Mouse (Mus musculus): ENCODE data around the gene Tas2r119.
"Not testable (repeated sequence)": the region's sequence is repeated elsewhere in the genome, so short reads cannot be mapped to it uniquely, and the experiment has no call there.

Gene Tas2r119

DNA sequence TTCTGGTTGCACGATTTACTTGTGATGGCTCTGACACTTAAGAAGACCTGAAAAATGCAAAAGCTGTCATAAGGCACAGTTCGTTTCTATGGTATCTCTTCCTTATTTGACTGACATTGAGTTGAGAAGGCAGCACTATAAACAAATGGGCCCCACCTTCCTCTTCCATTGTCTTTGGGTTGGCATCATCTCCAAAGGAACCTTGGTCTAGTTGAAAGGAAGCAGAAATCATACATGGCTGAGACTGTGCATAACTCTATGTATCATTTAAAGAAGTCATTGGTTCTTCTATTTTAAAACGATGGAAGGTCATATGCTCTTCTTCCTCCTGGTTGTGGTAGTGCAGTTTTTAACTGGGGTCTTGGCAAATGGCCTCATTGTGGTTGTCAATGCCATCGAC is at the start of gene Tas2r119:
Gene Tas2r119, plus strand, starts transcription at position 301 of the 400 bp plus-strand sequence.
- DNase-seq: no peak

DNA sequence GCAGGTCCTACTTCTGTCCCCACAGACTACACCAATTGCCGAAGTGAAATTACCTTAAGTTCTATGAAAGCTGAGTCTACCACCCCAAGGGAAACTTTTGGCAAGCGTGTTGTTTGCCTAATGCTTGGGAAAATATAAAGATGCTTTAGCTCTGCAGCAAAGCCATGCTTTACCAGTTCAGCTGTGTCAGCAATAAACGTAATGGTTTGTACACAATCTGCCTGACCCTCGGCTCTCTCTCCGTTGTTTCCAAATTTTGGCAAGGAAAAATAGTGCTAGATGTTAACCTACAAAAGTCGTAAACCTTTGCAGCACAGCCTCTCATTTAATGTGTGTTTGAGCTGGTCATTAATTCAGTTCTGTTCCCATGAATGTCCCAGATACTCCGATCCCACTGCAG is 44.8 kb upstream of the Tas2r119 start:
- DNase-seq: no peak

DNA sequence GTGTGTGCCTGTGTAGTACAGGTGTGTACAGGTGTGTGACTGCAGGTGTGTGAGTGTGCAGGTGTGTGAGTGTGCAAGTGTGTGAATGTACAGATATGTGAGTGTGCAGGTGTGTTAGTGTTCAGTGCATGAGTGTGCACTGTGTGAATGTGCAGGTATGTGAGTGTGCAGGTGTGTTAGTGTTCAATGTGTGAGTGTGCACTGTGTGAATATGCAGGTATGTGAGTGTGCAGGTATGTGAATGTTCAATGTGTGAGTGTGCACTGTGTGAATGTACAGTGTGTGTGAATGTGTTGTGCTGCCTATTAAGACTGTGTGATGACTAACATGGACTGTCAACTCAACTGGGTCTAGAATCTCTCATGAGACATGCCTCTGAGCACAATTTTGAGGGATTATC is 35.4 kb upstream of the Tas2r119 start:
- DNase-seq: no peak

DNA sequence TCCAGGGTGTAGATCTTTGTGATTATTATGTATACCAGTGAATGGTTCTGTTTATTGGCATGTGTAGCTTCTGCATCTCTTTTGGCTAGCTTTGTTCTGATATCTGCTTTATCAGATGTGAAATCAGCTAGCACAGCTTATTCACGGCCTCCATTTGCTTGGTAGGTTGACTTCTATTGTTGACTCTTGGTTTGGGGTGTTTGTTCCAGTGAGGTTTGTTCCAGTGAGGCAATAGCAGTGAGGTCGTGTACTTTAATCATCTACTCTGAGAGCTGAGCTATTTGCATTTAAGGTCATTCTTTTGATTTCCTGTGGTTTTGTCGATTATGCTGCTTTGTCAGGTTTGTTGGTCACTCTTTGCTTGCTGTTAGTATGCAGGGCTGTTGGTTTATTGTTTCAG is 32.8 kb upstream of the Tas2r119 start:
- DNase-seq: no peak

DNA sequence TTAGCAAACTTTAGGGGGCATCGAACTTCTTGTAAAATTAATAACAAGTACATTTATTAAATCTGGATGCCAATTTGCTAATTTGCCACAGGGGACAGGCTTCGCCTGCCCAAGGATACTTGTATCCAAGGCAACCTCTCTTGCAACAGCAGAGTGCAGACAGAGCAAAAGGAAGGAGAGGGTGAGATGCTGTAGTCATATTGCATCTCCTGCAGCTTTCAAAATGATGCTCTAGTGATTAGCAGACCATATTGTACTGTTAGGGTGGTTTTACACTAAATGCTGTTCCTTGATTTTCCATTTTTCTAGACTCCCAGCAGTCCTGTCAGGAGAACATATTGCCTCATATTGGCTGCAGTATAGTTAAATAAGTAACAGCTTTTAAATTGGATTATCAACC is 23.7 kb upstream of the Tas2r119 start:
- DNase-seq: no peak

DNA sequence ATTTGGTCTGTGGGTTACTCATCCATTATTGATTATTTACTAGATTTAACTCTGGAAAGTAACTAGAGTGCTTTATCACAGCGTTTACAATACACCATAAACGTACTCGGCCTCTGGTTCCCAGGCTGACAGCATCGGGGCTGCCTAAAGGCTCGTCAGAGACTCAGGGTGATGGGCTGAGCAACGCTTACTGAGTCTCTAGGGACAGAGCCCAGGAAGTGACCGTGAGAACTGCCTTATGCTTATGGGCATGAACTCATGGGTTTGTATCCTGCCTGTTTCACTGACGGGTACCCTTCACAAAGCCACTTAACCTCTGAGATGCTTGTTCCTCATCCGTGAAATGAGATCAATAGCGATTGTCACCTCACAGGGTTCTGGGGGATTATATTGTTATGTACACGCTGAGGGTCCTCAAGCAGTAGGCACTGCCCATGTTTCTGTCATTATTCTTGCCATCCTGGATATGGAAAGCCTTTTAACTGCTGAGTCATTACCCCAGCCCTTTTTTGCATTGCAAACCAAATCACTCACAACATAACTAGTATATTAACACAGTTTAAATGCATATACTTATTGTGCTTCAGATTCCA is 23.1 kb upstream of the Tas2r119 start:
- DNase-seq: no peak

DNA sequence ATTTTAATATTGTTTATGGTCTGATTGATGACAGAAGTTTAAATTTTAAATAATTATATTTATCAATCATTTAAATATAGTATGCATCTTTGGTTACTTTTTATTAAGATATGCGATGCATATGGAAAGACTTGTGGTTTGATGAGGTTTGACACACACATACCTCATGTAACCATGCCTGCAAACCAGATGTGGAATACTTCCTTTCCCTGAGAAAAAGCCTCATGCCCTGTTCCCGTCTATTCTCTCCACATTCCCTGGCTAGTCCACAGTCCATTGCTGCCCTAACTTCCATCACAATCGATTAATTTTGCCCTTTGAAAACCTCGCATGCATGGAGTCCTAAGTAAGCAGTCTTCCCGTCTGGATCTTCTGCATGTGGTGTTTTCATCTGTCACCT is 21.0 kb upstream of the Tas2r119 start:
- DNase-seq: no peak

DNA sequence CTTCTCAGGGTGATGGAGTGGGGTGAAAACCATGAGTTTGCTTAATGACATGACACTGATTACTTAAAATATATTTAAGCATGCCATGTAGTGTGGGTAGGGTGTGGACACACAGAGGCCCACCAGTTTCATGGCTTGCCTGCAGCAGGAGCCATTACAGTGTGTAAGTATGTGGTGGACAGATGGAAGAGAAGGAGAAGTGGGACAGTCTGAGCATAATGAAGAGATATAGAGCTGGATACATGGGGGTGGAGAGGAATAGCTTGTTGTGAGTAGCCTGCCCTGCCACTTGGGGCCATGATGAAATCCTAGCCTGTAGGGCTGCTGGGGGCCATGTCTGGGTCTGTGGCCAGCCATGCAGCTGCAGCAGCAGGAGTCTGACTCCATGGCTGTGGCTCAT is 16.8 kb upstream of the Tas2r119 start:
- no peak for DNase-seq

DNA sequence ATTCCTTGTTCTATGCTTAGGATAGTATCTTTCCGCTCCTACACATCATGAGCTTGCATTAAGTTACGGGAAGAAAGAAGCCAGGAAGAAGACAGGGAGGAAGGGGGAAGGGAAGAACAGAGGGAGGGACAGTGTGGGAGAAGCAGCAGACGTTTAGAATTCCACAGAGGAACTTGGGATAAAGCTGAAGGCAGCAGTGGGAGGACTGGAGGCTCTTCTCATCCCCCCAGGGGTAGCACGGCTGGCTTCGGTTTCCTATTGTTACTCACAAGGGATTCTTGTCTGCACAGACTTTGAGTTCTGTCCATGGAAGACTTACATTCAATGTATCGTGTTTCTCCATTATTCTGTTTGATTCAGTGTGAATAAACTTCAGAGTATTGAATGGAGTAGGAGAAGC is 5.3 kb upstream of the Tas2r119 start:
- DNase-seq: no peak

DNA sequence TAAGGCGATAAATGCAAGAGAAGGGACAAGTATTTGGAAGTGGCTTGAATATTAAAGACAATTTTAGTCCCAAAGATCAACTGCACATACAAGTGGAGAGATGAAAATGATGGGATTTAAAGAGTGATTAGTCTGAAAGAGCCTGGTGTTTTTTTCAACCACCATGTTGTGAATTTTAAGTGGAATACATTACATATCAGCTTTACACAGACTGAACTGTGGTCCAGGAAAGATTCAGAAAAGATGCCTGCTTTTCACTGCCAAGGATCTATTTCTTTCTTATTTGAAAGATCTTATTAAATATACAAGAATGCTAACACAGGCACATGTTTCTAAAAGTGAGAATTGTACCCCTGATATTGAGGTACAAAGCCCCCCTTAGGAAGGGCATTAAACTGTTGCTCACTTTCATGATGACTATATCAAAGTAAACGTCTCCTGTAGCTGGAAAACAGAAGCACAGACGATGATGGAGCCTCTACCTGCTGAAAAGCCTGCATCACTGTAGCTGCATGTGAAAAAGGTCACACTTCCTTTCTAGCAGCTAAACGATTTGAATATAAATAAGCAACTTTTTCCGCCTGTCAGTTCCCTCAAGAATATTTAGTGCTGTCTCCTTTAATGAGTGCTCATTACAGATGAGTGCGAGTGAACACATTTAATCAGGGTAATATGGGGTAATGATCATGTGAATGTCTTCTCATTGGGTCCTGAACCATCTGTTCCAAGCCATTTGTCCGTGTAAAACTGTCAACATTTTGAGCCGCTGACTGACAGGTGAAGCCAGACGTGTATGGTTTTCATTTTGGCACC is 4.7 kb upstream of the Tas2r119 start:
- DNase-seq: no peak

DNA sequence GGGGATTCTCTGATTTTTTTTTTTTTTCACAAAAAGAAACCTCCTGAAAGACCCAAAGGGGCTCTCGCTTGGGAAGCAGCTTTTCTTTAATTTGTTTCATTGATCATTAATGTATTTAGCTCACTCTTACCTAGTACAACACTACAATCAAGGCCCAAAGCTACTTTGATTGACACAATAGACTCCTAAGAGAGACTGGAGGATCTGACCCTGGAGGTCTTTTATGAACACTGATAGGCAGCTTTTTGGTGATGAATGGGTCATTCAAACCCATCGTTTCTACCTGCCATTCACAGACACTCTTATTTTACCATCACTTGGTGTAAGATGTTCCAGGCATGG is 4.1 kb upstream of the Tas2r119 start:
- no peak for DNase-seq

DNA sequence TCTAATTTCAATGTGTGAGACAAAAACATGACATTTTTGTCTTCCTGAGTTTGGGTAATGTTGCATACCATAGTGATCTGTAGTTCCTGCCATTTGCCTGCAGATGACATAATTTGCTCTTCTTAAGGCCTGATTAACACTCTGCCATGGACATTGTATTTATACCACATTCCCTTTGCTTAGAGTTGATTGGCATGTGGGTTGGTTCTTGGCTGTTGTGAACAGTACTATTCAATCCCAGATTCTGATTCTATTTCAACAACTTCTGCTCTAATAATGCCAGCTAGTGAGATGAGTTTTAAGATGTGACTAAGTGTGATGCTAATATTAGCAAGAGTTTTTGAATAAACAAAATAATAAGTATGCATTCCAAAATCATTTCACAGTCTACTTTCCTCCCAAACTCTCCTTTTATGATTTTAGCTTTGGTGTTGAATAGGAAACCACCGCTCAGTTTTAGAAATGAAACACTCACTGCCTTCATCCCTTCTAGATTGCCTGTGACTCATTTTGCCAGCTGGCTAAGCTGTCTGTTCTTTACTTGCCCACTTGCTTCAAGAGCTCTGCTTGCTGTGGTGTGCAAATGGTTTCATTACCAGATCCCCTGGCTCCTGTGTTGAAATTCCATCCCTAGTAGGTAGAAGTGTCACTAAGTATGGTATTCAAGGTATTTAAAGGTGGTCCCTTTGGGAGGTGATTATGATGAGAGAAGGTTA is 3.1 kb downstream of the Tas2r119 start:
- DNase-seq: no peak

DNA sequence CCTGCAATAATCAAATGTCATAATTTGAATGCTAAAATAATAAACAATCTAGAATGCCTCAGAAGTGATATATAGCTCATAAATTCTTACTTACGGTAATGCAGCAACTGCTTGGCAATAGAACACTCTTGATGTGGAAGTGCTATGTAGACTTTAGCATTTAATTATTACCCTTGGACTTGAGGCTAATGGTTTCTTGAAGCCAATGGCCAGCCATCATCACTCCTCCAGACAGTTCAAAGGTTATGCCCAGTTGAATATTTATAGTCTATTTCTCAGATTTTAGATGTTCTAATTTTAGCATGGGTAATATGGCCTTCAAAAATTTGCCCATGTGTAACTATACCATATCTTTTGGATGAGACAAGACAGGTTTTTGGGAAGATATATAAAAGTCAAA is 4.9 kb downstream of the Tas2r119 start:
- no peak for DNase-seq

DNA sequence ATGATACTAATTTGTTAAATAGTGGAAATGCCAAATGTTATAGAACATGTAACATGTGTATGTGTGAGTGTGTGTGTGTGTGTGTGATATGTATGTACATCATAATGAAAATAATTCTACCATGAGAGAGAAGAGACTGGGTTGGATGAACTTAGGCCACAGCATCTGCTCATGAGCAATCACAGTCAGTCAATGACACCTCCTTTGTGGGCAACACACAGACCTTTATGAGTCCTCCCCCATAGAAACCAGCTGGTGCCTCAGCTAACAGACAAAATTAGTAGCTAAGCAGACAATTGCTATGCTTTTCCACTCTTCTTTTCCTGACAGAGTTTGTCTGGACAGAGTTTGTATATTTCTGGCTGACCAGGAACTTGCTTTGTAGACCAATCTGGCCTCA is 7.9 kb downstream of the Tas2r119 start:
- no peak for DNase-seq

DNA sequence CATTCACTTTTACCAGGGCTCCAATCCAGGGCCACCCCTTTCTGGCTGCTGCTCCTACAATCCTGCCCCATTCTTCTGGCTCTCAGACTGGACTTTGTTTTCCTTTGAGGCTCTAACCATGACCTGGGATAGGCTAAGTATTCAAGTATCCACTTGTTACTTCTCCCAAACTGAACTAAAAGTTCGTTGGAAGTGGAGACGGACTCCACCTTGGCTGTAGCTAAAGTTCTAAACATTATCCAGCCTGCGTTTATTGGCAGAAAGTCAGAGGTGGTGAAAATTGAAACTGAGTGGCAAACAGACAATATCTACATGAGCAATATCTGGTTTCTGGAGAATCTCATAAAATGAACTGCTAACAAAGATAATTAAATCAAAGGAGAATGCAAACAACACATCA is 12.8 kb downstream of the Tas2r119 start:
- no peak for DNase-seq

DNA sequence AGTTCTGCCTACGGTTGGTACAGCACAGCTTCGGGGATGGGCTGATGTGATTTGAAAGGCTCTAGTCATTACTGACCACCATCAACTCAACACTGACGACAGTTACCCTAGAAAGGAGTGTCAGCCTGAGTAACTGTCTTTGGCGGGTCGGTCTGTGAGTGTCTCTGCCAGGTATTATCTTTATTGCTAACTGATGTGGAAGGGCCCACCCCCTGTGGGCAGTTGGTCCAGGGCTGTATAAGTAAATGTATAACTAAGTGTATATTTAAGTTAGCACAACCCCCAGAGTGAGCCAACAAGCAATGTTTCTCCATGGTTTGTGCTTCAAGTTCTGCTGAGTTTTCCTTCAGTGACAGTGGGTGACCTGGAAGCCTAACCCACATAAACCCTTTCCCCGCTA is 13.3 kb downstream of the Tas2r119 start:
- no peak for DNase-seq

DNA sequence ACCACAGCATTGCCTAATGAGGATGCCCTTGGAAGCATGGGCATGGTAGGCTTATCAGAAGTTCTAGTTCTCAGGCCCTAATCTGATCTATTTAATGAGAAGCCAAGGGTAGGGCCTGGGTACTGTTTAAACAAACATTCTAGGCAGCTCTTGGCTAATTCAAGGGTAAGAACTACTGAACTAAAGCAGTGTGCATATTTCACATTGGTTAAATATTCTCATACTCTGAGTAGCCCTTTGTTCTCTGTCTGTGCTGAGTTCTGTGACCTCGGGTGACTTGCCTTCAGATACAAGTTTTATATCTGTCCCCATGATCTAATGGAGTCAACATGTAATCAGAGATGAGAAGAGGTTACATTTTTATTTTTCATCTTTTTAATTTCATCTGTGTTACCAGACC is 15.9 kb downstream of the Tas2r119 start:
- no peak for DNase-seq

DNA sequence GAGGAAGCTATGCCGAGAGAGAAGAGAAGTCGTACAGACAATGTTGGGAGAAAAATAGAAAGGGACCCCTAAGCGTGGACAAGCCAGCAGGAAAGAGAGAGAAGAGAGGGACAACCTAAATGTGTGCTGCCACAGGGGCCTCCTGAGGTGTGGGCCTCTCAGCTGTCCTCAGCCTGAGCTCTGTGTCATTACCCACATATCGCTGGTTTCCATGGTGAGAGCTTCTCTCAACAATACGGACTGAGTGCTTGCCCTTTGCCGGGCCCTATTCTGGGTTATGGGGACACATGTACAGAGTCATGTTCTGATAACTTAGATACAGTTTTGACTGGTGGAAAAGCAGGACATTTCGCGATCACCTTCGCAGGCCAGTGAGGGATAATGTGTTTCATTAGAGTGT is 21.0 kb downstream of the Tas2r119 start:
- DNase-seq: no peak

DNA sequence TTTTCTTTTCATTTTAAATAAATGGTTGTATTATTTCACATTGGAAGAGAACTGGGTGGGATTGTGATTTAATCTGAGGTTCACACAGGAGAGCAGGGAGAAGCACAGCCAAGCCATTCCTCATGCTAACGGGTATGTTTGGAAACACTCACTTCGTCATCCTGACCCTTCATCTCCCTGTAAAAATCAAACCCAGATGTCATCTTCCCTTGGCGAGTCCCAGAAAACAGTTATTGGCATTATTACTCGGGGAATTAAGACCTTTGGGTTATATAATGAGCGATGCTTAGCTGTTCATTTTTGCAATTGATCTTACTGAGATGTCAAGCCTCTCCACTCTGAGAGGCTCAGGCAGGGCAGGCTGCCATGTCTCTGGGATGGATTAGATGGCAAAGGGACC is 21.5 kb downstream of the Tas2r119 start:
- DNase-seq: no peak

DNA sequence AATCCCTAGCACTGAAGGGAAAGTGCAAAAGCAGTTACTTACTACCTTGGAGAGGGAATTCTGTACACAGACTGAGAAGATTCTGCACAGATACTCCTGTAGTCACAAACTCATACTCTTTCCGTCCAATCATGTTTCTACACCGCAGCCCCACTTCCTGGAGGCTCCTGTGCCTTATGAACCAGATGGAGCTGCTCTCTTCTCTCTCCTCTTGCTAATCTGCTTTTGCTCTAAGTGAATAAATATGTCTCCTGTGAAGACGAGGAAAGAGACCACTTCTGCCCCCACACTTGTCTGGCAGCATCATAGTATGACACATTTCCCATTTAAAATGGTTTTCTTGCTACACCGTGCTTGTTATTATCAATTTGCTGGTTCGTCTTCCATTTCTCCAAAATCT is 26.2 kb downstream of the Tas2r119 start:
- no peak for DNase-seq

DNA sequence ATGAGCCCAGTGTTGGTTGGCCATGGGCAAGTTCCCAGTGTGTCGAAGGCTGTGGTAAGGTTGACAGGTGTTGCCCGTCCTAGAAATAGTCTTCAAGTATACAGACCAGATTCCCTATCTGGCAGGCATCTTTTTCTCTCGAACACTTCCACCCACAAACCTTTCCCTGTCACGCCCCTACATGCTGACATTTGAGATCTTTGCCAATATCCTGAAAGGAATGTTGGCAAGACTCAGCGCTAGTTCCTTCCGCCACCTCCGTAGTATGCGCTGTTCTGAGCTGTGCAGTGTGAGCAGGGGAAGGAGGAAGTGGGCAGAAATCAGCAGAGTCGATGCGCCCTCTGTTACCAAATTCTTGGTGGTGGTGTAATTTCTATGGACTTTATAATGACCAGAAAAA is 27.8 kb downstream of the Tas2r119 start:
- DNase-seq: no peak

DNA sequence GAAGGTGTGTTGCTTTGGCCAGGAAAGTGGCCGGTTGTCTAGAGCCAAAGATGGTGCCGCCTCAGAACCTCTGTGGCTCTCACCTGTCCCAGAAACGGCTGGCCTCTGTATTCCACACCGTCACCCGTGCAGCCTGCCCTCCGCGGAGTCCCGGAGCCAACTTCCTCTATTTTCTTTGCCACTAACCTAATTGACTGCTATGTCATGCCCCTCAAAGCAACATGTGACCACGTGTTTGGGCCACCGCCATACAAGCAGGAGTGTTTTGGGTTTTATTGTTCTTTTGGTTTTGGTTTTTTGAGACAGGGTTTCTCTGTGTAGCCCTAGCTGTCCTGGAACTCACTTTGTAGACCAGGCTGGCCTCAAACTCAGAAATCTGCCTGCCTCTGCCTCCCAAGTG is 37.6 kb downstream of the Tas2r119 start:
- DNase-seq: not testable (repeated sequence)

DNA sequence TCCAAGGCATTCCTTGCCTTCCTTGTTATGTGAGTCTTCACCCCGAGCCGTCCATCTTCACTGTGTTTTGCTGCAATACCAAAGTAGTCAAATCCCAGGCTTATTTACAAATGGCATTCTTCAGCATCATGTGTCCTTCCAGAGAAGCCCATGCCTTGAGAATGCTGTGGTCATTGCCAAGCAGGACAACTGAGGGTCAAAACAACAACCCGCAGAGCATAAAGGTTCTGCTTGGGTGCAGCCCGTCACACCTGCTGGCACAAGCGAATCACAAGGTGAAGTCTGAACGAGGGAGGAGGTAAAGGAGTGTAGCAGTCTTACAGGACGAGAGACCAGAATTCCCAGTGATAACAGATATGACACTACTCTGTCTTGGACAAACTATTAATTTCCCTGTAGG is 45.9 kb downstream of the Tas2r119 start:
- no peak for DNase-seq

DNA sequence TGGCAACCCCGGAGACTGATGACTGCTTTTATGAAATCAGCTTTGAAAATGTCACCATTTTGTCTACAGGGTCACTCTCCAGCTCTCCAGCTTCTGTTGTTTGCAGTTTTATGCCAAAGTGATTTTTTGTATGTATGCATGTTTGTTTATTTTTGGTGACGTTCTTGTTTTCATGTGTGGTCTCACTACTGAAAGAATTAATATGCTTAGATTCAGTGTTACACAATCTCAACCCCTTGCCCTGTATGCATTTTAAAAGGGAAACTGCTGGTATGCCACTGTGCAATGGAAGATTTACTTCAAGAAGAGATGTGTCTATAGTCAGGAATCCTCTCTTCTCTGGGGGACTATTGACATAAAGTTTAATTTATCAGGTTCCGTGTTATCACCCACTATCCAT is 48.3 kb downstream of the Tas2r119 start:
- DNase-seq: no peak

All from cerebellum, adult 8-10 months (tissue).